Mouse (Mus musculus) neural tube, embryonic 12.5 days (tissue): ENCODE measurements around the gene Gm14137. TPM values are rescaled to one million over a fixed set of nuclear protein-coding genes. Genes with fewer than 3 reads are reported as not detected.

ENCODE experiments used
- ATAC-seq: fragments of 200-750 bp; cut with Nextera tagmentation; 2 replicates; pipeline ENCODE4 v1.8.0; 2017; ENCODE audit warnings: low read depth, mild to moderate bottlenecking, moderate TSS enrichment, moderate library complexity; ENCODE audit not compliant: low FRiP score
- H3K27ac ChIP-seq: fragments of 300-500 bp; sonication (generic); 2 replicates; pipeline ENCODE4 v1.5.1; 2016
- H3K27me3 ChIP-seq: fragments of 300-500 bp; sonication (generic); replicated peaks from 2 replicates; pipeline ENCODE4 v1.6.1; 2016; ENCODE audit warnings: mild to moderate bottlenecking
- H3K36me3 ChIP-seq: fragments of 300-500 bp; sonication (generic); 2 replicates; pipeline ENCODE4 v1.6.1; 2016; ENCODE audit warnings: mild to moderate bottlenecking
- H3K4me1 ChIP-seq: fragments of 300-500 bp; sonication (generic); 2 replicates; pipeline ENCODE4 v1.6.1; 2016
- H3K4me2 ChIP-seq: fragments of 300-500 bp; sonication (generic); replicated peaks from 2 replicates; pipeline ENCODE4 v1.6.1; 2016; ENCODE audit warnings: mild to moderate bottlenecking
- H3K4me3 ChIP-seq: fragments of 300-500 bp; sonication (generic); 2 replicates; pipeline ENCODE4 v1.5.1; 2016
- H3K9ac ChIP-seq: fragments of 300-500 bp; sonication (generic); 2 replicates; pipeline ENCODE4 v1.6.1; 2016; ENCODE audit warnings: mild to moderate bottlenecking
- H3K9me3 ChIP-seq: fragments of 300-500 bp; sonication (generic); 2 replicates; pipeline ENCODE4 v1.6.1; 2016; ENCODE audit warnings: mild to moderate bottlenecking
- WGBS: fragments of 180-500 bp; shearing (Covaris S2); methylation state at CpG from one replicate; pipeline ENCODE4 v1.1.7; 2016; 5-methylcytosine and 5-hydroxymethylcytosine counted together
- polyA plus RNA-seq: library from polyadenylated mRNA; unstranded; fragments of >200 nt; fragmentation: Nextera tagmentation; extraction: Ambion mirVana; gene quantifications from 2 replicates; pipeline ENCODE4 v1.2.1, GENCODE M21; 2016

Gene Gm14137
- polyA plus RNA-seq, 1 experiment from 2014 or later: 0.86 TPM

GRCm38 (mm10) chr2:119175614-119176013 is 1.3 kb downstream of the Gm14137 start:
- 77% methylated on average over 6 of the region's 6 CpGs for WGBS
- H3K27ac ChIP-seq: no peak overlapping the region
- no peak overlapping the region for H3K4me2 ChIP-seq
- peaks cover 32% of the 10 kb centered on the region for H3K4me1 ChIP-seq
- peaks cover 31% of the 10 kb centered on the region for H3K36me3 ChIP-seq
- no peak overlapping the region for H3K4me3 ChIP-seq
- no peaks in the 10 kb centered on the region for H3K9me3 ChIP-seq
- no peaks in the 10 kb centered on the region for H3K27me3 ChIP-seq
- H3K9ac ChIP-seq: no peak overlapping the region
- no peak for ATAC-seq

DNA sequence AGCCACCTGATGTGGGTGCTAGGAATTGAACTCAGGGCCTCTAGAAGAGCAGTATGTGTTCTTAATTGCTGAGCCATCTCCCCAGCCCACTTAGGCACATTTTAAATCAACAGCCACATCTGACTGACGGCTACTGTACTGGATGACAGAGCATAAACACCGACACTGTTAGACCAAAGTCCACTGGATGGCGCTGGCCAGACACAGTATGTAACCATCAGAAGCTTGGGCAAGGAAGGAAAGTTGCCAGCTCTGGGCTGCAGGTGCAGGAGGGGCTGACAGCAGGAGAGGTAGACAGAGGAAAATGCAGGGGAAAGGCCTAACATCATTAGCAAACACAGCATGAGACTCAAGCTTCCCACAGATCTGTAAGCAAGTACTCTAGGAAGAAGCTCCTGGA is 2.5 kb downstream of the Gm14137 start:
- Histone ChIP-seq H3K4me3 (no peak overlapping the region), H3K27me3 (no peaks in the 10 kb centered on the region), H3K36me3 (peaks cover 36% of the 10 kb centered on the region), H3K9me3 (no peaks in the 10 kb centered on the region), H3K9ac (no peak overlapping the region), H3K27ac (no peak overlapping the region), H3K4me1 (peaks cover 30% of the 10 kb centered on the region), H3K4me2 (no peak overlapping the region)
- ATAC-seq: no peak
- WGBS: 55% methylated on average over 3 of the region's 3 CpGs

DNA sequence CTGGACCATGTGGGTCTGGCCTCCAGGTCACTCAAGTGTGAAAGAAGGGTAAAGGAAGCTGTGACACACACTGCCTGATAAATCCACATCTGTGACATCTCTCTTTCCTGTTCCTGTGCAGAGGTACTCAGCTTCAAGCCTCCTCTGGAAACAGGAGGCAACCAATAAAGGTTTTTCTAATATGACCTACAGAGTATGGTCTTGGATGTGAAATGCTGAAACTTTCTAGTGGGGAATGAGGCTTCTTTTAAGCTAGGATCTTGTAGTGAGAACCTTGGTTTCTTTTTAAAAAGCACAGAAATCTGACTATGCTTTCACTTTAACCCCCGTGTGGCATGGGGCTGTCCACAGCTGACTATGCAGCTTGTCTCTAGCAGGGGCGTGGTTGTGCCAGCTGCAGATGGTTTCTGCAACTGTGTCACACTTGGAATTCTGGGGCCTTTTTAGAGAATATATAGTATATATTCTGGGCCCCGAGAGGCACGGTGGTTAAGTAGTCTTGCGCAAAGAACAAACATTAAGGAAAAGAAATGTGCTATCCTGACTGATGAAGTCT is 3.2 kb downstream of the Gm14137 start:
- H3K27ac ChIP-seq: no peak overlapping the region
- H3K36me3 ChIP-seq: peaks cover 34% of the 10 kb centered on the region
- H3K4me1 ChIP-seq: peaks cover 23% of the 10 kb centered on the region
- no peaks in the 10 kb centered on the region for H3K9me3 ChIP-seq
- no peaks in the 10 kb centered on the region for H3K27me3 ChIP-seq
- no peak overlapping the region for H3K4me3 ChIP-seq
- no peak for ATAC-seq
- no peak overlapping the region for H3K4me2 ChIP-seq
- no peak overlapping the region for H3K9ac ChIP-seq
- 90% methylated on average over 5 of the region's 5 CpGs for WGBS

GRCm38 (mm10) chr2:119182914-119183313 is 8.6 kb downstream of the Gm14137 start:
- Histone ChIP-seq H3K36me3 (peaks cover 55% of the 10 kb centered on the region), H3K27me3 (no peaks in the 10 kb centered on the region), H3K27ac (no peak overlapping the region), H3K9me3 (no peaks in the 10 kb centered on the region), H3K4me2 (no peak overlapping the region), H3K4me3 (no peak overlapping the region), H3K9ac (no peak overlapping the region), H3K4me1 (no peaks in the 10 kb centered on the region)
- ATAC-seq: no peak
- WGBS: 73% methylated on average over 7 of the region's 7 CpGs

DNA sequence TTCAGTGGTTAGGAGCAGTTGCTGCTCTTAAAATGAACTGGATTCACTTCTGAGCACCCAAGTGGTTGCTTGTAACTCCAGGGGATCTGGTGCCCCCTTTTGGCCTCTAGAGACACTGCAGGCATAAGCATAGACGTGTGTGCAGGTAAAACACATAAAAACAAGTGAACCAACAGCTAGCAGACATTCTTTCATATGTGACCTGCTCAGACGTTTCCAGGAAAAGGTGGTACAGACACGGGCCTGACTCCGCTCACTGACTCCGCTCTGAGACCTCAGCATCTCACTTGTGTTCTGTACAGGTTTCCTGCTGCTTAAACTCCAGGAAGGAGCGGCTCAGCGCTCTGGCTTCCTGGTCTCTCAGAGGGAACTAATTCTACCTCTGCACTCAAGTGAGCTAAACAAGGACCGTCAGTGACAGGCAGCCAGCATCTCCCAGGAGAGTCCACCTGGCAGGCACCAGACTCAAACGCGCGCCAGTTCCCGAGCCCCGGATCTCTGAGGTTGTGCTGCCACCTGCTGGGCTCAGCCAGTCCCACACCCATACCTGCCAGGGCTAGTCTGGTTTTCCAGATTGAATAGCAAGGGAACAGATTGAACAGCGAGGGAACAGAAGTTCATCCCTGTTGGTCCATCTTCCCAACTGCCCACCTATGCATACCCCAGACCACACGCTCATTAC is 14.9 kb downstream of the Gm14137 start:
- H3K9ac ChIP-seq: no peak overlapping the region
- H3K36me3 ChIP-seq: peaks cover 10% of the 10 kb centered on the region
- H3K27me3 ChIP-seq: no peaks in the 10 kb centered on the region
- H3K9me3 ChIP-seq: no peaks in the 10 kb centered on the region
- ATAC-seq: peak; percentile 86
- H3K4me1 ChIP-seq: peaks cover 4% of the 10 kb centered on the region; the same call in 1 of the 2 replicates
- H3K4me2 ChIP-seq: peak overlapping the region; percentile 62
- 0 out of 2 replicates have a peak overlapping the region, but pooled peaks have one; percentile 9 for H3K4me3 ChIP-seq
- no peak overlapping the region for H3K27ac ChIP-seq
- WGBS: 7% methylated on average over 15 of the region's 15 CpGs

DNA sequence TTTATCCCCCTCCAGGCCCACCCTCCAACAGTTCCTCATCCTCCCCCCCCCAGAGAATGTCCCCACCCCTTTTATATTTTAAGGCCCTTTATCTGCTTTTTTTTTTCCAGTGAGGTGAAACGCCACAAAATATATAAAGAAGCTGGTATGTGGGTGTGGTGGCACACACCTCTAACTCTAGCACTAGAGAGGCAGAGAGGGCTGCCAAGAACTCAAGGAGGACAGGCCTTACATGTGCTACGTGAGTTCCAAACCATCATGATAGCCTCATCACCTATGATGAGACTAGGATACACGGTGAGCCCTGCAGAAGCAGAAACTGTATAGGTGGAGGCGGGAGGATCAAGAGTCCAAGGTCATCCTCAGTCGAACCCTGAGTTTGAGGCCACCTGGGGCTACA is 16.7 kb downstream of the Gm14137 start:
- Histone ChIP-seq H3K9me3 (no peaks in the 10 kb centered on the region), H3K4me3 (no peak overlapping the region), H3K9ac (no peak overlapping the region), H3K27me3 (no peaks in the 10 kb centered on the region), H3K36me3 (no peaks in the 10 kb centered on the region), H3K27ac (no peak overlapping the region), H3K4me2 (no peak overlapping the region), H3K4me1 (peaks cover 4% of the 10 kb centered on the region; the same call in 1 of the 2 replicates)
- no peak for ATAC-seq
- 89% methylated on average over 5 of the region's 5 CpGs for WGBS

DNA sequence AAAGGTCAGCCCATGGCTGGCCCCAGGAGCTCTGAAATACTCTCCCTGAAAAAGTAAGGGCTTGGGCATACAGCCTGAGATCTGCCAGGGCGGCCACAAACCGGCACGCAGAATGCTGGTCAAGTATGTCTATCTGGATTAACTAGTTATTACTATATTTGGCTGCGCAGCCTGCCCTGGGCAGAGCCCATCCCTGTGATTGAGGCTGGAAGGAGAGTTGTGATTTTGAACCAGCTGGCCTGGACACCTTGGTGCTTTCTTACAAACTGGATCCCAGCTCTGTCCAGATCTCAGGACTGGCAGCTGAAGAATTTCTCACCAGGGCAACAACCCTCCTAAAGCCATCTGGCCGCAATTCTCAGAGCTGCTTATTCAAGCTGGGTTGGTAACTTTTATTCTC is 19.8 kb downstream of the Gm14137 start:
- no peak overlapping the region for H3K4me3 ChIP-seq
- H3K9me3 ChIP-seq: no peaks in the 10 kb centered on the region
- H3K4me2 ChIP-seq: no peak overlapping the region
- no peak overlapping the region for H3K9ac ChIP-seq
- ATAC-seq: no peak
- no peak overlapping the region for H3K27ac ChIP-seq
- peaks cover 3% of the 10 kb centered on the region; the same call in 1 of the 2 replicates for H3K4me1 ChIP-seq
- no peaks in the 10 kb centered on the region for H3K27me3 ChIP-seq
- H3K36me3 ChIP-seq: no peaks in the 10 kb centered on the region
- WGBS: 92% methylated on average over 5 of the region's 5 CpGs

- Histone ChIP-seq H3K36me3 (no peaks in the 10 kb centered on the region), H3K27me3 (no peaks in the 10 kb centered on the region), H3K4me3 (no peak overlapping the region), H3K9me3 (no peaks in the 10 kb centered on the region), H3K9ac (no peak overlapping the region), H3K4me1 (no peaks in the 10 kb centered on the region), H3K27ac (no peak overlapping the region), H3K4me2 (no peak overlapping the region)
- no peak for ATAC-seq
- 38% methylated on average over 4 of the region's 4 CpGs for WGBS
These were observed 22.2 kb downstream of the Gm14137 start for GRCm38 (mm10) chr2:119196316-119197108.

DNA sequence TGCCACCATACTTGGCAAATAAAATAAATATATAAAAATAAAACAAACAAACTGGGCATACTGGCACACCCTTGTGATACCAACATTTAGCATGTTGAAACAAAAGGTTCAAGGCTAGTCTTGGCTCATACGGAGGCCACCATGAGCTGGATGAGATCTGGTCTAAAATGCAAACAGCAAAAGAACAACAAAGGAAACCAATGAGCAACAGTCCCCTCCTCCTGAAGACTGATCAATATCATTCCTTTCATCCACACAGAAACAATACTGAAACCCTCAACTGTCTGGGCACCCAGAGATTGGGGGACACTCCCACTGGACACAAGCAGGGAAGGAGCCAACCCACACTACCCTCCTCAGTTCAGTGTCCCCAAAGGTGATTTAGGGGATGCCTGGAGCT is 23.2 kb downstream of the Gm14137 start:
- Histone ChIP-seq H3K27ac (no peak overlapping the region), H3K9me3 (no peaks in the 10 kb centered on the region), H3K27me3 (no peaks in the 10 kb centered on the region), H3K4me3 (no peak overlapping the region), H3K36me3 (no peaks in the 10 kb centered on the region), H3K4me1 (no peaks in the 10 kb centered on the region), H3K9ac (no peak overlapping the region), H3K4me2 (no peak overlapping the region)
- no peak for ATAC-seq
- 89% methylated on average over 1 of the region's 1 CpGs for WGBS

DNA sequence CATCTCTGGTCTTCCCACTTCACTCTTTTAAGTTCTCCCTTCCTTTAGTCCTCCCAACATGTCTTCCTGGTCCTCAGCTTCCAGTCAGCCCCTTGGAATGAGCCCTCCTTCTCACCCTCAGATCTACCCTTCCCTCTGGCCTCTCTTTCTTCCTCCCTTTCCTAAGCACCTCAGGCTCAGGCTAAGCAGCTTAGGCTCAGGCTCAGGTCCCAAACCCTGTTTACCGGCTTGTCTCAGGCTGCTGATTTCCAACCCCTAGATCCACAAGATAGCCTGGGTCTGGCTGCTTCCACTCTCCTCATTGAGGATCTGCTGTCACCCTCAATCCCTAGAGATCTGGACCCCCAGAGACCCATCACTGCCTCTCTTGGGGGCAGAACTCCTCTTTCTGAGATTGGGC is 23.7 kb downstream of the Gm14137 start:
- Histone ChIP-seq H3K27ac (no peak overlapping the region), H3K9me3 (no peaks in the 10 kb centered on the region), H3K9ac (no peak overlapping the region), H3K4me3 (no peak overlapping the region), H3K4me1 (no peaks in the 10 kb centered on the region), H3K4me2 (no peak overlapping the region), H3K36me3 (no peaks in the 10 kb centered on the region), H3K27me3 (no peaks in the 10 kb centered on the region)
- no peak for ATAC-seq
- WGBS: 64% methylated on average over 1 of the region's 1 CpGs

GRCm38 (mm10) chr2:119198934-119199333 is 24.6 kb downstream of the Gm14137 start:
- no peaks in the 10 kb centered on the region for H3K9me3 ChIP-seq
- no peaks in the 10 kb centered on the region for H3K27me3 ChIP-seq
- no peak overlapping the region for H3K9ac ChIP-seq
- ATAC-seq: no peak
- no peak overlapping the region for H3K4me3 ChIP-seq
- no peak overlapping the region for H3K27ac ChIP-seq
- H3K4me1 ChIP-seq: peaks cover 5% of the 10 kb centered on the region; the same call in 1 of the 2 replicates
- no peak overlapping the region for H3K4me2 ChIP-seq
- WGBS: 80% methylated on average over 3 of the region's 3 CpGs
- H3K36me3 ChIP-seq: no peaks in the 10 kb centered on the region

DNA sequence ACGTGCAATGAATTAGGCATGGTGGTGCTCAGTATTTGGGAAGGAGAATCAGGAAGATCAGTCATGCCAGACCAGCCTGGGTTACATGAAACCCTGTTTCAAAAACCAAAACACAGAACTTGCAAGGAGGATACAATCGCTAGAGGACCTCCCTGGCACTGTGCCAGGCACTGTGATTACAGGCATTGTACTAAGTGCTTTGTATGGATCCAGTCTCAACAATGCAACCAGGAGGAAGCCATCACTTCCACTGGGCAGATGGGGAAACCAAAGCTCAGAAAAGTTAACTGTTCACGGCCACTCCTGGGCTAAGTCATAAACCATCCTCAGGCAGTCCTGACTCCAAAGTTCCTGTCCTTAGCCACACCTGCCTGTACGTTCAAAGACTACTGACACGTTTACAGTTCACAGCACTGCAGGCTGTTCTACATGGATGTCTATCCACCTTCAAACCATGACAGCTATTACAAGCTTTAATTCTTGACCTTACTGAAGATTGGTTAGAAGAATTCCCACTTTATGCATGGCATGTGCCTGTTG is 28.7 kb downstream of the Gm14137 start:
- Histone ChIP-seq H3K27ac (no peak overlapping the region), H3K36me3 (no peaks in the 10 kb centered on the region), H3K4me3 (no peak overlapping the region), H3K27me3 (no peaks in the 10 kb centered on the region), H3K9me3 (no peaks in the 10 kb centered on the region), H3K4me1 (peaks cover 12% of the 10 kb centered on the region), H3K9ac (no peak overlapping the region), H3K4me2 (no peak overlapping the region)
- ATAC-seq: no peak
- WGBS: 61% methylated on average over 5 of the region's 5 CpGs
